Mouse (Mus musculus) cortical plate, adult 2 months (tissue): ENCODE measurements around the gene Ccnd3.

Source experiments
- CTCF ChIP-seq: fragments of 200-500 bp; IDR thresholded peaks from 2 replicates; pipeline ENCODE4 v1.5.1; 2011; ENCODE audit warnings: mild to moderate bottlenecking, control low read depth, low read length; ENCODE audit not compliant: insufficient read depth; ENCODE audit errors: extremely low read depth
- POLR2A ChIP-seq: fragments of 200-500 bp; IDR thresholded peaks from 2 replicates; pipeline ENCODE4 v1.6.1; 2011; ENCODE audit warnings: mild to moderate bottlenecking, low read length, control low read depth; ENCODE audit not compliant: insufficient read depth; ENCODE audit errors: extremely low read depth

DNA sequence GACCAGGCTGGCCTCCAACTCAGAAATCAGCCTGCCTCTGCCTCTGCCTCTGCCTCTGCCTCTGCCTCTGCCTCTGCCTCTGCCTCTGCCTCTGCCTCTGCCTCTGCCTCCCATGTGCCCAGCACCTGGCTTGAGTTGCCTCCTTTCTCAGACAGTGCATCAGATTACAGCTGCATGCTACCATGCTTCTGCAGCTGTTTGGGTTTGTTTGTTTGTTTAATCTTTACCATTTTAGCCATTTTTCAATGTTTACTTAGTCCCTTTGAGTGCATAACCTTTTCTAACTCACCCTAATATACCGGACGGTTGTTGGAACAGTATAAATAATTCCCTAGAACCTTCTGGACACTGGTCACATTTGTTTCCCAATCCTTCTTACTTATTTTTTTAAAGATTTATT lies 45.9 kb upstream of the Ccnd3 start:
- TF ChIP-seq CTCF, result no peak
- no peak for TF ChIP-seq POLR2A
